Mouse (Mus musculus): ENCODE data around the gene Parl. TPM values are rescaled to one million over a fixed set of nuclear protein-coding genes. Genes with fewer than 3 reads are reported as not detected.

Parl gene
- total RNA-seq (2014; rRNA removed) = 35.6 and 36.3 TPM in 2 replicates
- 36.8 and 42.4 TPM in 2 replicates for polyA plus RNA-seq (2012; rRNA removed)

DNA sequence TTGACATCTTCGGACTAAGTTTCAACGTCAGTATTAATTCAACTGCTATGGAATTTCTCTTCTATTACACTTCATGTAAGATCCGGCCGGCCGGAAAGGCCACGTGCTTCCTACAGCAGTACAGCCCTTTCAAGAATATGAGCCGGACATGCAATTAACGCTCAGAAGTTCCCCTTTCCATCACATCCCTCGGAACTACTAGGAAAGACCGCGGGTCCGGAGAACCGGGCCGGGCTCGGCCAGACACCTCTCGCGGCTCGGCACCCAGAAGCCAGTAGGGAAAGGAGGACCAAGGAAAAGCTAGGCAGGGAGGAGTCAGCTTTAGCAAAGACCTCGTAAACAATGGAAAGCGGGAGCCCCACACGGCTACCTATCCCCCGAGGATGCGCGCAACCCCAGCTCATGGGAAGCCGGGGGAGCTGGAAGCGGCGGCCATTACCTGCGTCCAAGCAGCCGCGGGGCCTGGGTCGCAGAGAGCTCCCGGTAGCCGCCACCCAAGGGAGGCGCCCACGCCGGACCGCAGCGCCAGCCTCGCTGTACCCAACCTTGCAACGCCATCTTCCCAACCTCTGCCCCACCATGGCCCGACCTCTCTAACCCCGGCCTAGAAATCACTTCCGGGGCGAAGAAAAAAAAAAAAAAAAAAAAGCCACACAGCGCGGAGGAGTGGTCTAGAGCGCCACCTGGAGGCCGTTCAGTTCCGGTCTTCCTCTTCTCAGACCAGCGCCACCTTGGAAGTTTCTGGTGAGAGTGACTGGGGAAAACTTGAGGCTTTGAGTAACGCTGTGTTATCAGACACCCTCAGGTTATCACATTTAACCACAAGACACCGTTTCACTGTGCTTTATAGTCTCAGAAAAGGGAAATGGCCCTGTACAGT lies at the start of gene Parl:
Gene Parl (minus strand): TSS at position 618 of the 880 bp plus-strand sequence.
- TF ChIP-seq POLR2A (IDR thresholded peaks at IDR 0.05; ENCODE audit: extremely low read depth, insufficient read depth, low read length) = 0 out of 2 replicates have a peak, but pooled peaks have one; percentile 28
- peak; percentile 87 for TF ChIP-seq CTCF (IDR thresholded peaks at IDR 0.05; ENCODE audit: low read depth, low read length)
- Histone ChIP-seq H3K9ac (ENCODE audit: low read depth, low read length) (peak within 1 kb of the TSS; percentile 77), H3K79me2 (ENCODE audit: control insufficient read depth, insufficient read depth, low read length) (peaks cover 21% of the 10 kb centered on the region), H3K36me3 (ENCODE audit: control insufficient read depth, insufficient read depth, low read length) (peaks cover 5% of the 10 kb centered on the region), H3K4me3 (ENCODE audit: insufficient read depth, low read depth, low read length) (peak within 1 kb of the TSS; percentile 87), H3K4me1 (ENCODE audit: control insufficient read depth, insufficient read depth, low read length) (peaks cover 8% of the 10 kb centered on the region), H3K27ac (replicated peaks; ENCODE audit: insufficient read depth, low read depth, low read length) (peak within 1 kb of the TSS; percentile 51), H3K27me3 (ENCODE audit: control insufficient read depth, insufficient read depth, low read length) (no peaks in the 10 kb centered on the region)
- WGBS = under 1% methylated on average over 52 of the region's 52 CpGs
- DNase-seq (ENCODE audit: extremely low read depth, low read depth, low spot score) = peak; percentile 79

DNA sequence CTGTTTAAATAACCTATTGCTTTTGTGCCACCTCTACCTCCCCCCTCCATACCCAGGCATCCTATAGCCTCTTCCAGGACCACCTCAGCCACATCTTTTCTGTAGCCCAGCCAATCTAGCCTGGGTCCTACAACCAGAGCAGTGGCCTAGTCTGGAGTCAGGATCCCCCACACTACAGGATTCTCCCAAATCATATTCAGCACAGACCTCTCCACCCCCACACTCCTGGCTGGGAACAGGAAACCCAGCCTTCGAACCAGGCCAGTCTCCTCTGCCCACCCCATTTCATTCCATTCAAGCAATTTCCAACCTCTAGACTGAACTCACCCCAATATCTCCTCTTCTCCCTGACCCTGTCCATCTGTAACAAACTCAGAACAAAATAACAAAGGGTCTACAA lies 43.3 kb upstream of the Parl start:
- 87% methylated on average over 1 of the region's 1 CpGs for WGBS
- H3K9ac ChIP-seq (ENCODE audit: low read depth, low read length) = no peak overlapping the region
- no peak for DNase-seq (ENCODE audit: extremely low read depth, low read depth, low spot score)
- H3K36me3 ChIP-seq (ENCODE audit: control insufficient read depth, insufficient read depth, low read length) = 0 out of 2 replicates have a peak, but pooled peaks cover 2% of the 10 kb centered on the region
- no peaks in the 10 kb centered on the region for H3K27me3 ChIP-seq (ENCODE audit: control insufficient read depth, insufficient read depth, low read length)
- no peak overlapping the region for H3K27ac ChIP-seq (replicated peaks; ENCODE audit: insufficient read depth, low read depth, low read length)
- no peak for TF ChIP-seq CTCF (IDR thresholded peaks at IDR 0.05; ENCODE audit: low read depth, low read length)
- no peak for TF ChIP-seq POLR2A (IDR thresholded peaks at IDR 0.05; ENCODE audit: extremely low read depth, insufficient read depth, low read length)
- no peak overlapping the region for H3K4me3 ChIP-seq (ENCODE audit: insufficient read depth, low read depth, low read length)
- no peaks in the 10 kb centered on the region for H3K79me2 ChIP-seq (ENCODE audit: control insufficient read depth, insufficient read depth, low read length)
- no peaks in the 10 kb centered on the region for H3K4me1 ChIP-seq (ENCODE audit: control insufficient read depth, insufficient read depth, low read length)

GRCm38 (mm10) chr16:20338616-20339015 lies 36.4 kb upstream of the Parl start:
- no peak for DNase-seq (ENCODE audit: extremely low read depth, low read depth, low spot score)
- Histone ChIP-seq H3K79me2 (ENCODE audit: control insufficient read depth, insufficient read depth, low read length) (no peaks in the 10 kb centered on the region), H3K27ac (replicated peaks; ENCODE audit: insufficient read depth, low read depth, low read length) (no peak overlapping the region), H3K36me3 (ENCODE audit: control insufficient read depth, insufficient read depth, low read length) (no peaks in the 10 kb centered on the region), H3K4me1 (ENCODE audit: control insufficient read depth, insufficient read depth, low read length) (no peaks in the 10 kb centered on the region), H3K27me3 (ENCODE audit: control insufficient read depth, insufficient read depth, low read length) (no peaks in the 10 kb centered on the region), H3K4me3 (ENCODE audit: insufficient read depth, low read depth, low read length) (no peak overlapping the region), H3K9ac (ENCODE audit: low read depth, low read length) (no peak overlapping the region)
- TF ChIP-seq CTCF (IDR thresholded peaks at IDR 0.05; ENCODE audit: low read depth, low read length) (no peak), POLR2A (IDR thresholded peaks at IDR 0.05; ENCODE audit: extremely low read depth, insufficient read depth, low read length) (no peak)
- 96% methylated on average over 3 of the region's 3 CpGs for WGBS

- WGBS = 91% methylated on average over 8 of the region's 8 CpGs
- H3K4me1 ChIP-seq (ENCODE audit: control insufficient read depth, insufficient read depth, low read length) = no peaks in the 10 kb centered on the region
- H3K9ac ChIP-seq (ENCODE audit: low read depth, low read length) = no peak overlapping the region
- no peak overlapping the region for H3K4me3 ChIP-seq (ENCODE audit: insufficient read depth, low read depth, low read length)
- no peak for DNase-seq (ENCODE audit: extremely low read depth, low read depth, low spot score)
- TF ChIP-seq POLR2A (IDR thresholded peaks at IDR 0.05; ENCODE audit: extremely low read depth, insufficient read depth, low read length) = no peak
- TF ChIP-seq CTCF (IDR thresholded peaks at IDR 0.05; ENCODE audit: low read depth, low read length) = no peak
- H3K27ac ChIP-seq (replicated peaks; ENCODE audit: insufficient read depth, low read depth, low read length) = no peak overlapping the region
- H3K27me3 ChIP-seq (ENCODE audit: control insufficient read depth, insufficient read depth, low read length) = no peaks in the 10 kb centered on the region
- no peaks in the 10 kb centered on the region for H3K36me3 ChIP-seq (ENCODE audit: control insufficient read depth, insufficient read depth, low read length)
- H3K79me2 ChIP-seq (ENCODE audit: control insufficient read depth, insufficient read depth, low read length) = no peaks in the 10 kb centered on the region
Observed at GRCm38 (mm10) chr16:20334918-20335317, 32.7 kb upstream of the Parl start.

- 0 out of 2 replicates have a peak, but pooled peaks cover 2% of the 10 kb centered on the region for H3K4me1 ChIP-seq (ENCODE audit: control insufficient read depth, insufficient read depth, low read length)
- 89% methylated on average over 5 of the region's 5 CpGs for WGBS
- H3K9ac ChIP-seq (ENCODE audit: low read depth, low read length) = no peak overlapping the region
- no peak for DNase-seq (ENCODE audit: extremely low read depth, low read depth, low spot score)
- no peaks in the 10 kb centered on the region for H3K27me3 ChIP-seq (ENCODE audit: control insufficient read depth, insufficient read depth, low read length)
- no peaks in the 10 kb centered on the region for H3K79me2 ChIP-seq (ENCODE audit: control insufficient read depth, insufficient read depth, low read length)
- TF ChIP-seq POLR2A (IDR thresholded peaks at IDR 0.05; ENCODE audit: extremely low read depth, insufficient read depth, low read length) (no peak), CTCF (IDR thresholded peaks at IDR 0.05; ENCODE audit: low read depth, low read length) (no peak)
- no peaks in the 10 kb centered on the region for H3K36me3 ChIP-seq (ENCODE audit: control insufficient read depth, insufficient read depth, low read length)
- H3K27ac ChIP-seq (replicated peaks; ENCODE audit: insufficient read depth, low read depth, low read length) = no peak overlapping the region
- no peak overlapping the region for H3K4me3 ChIP-seq (ENCODE audit: insufficient read depth, low read depth, low read length)
Observed at GRCm38 (mm10) chr16:20328306-20328705, 26.1 kb upstream of the Parl start.

DNA sequence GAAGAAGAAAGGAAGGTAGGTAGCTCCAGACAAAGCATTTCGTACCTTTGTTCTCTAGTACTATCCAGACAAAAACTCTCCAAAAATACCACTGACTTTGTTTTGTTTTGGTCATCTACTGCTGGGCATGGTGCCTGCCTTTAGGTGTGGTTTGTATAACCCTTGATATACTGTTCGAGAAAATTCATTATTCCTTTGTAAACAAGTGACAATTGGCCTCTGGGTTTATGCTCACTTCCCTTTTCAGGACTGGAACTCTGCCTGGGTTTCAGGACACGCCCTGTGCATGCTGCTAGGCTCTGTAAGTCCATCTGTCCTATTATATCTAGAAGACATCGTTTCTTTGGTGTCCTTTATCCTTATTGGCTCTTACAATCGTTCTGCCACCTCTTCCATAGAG lies 23.1 kb upstream of the Parl start, which contains the start of gene Cyp2ab1:
Gene Cyp2ab1 (minus strand): TSS at position 119 of the 400 bp plus-strand sequence.
- H3K79me2 ChIP-seq (ENCODE audit: control insufficient read depth, insufficient read depth, low read length) = no peaks in the 10 kb centered on the region
- H3K36me3 ChIP-seq (ENCODE audit: control insufficient read depth, insufficient read depth, low read length) = no peaks in the 10 kb centered on the region
- H3K4me1 ChIP-seq (ENCODE audit: control insufficient read depth, insufficient read depth, low read length) = 0 out of 2 replicates have a peak, but pooled peaks cover 2% of the 10 kb centered on the region
- WGBS = 64% methylated on average over 5 of the region's 5 CpGs
- H3K9ac ChIP-seq (ENCODE audit: low read depth, low read length) = no peak within 1 kb of the TSS
- no peaks in the 10 kb centered on the region for H3K27me3 ChIP-seq (ENCODE audit: control insufficient read depth, insufficient read depth, low read length)
- H3K4me3 ChIP-seq (ENCODE audit: insufficient read depth, low read depth, low read length) = no peak within 1 kb of the TSS
- peak; percentile 3 for DNase-seq (ENCODE audit: extremely low read depth, low read depth, low spot score)
- TF ChIP-seq CTCF (IDR thresholded peaks at IDR 0.05; ENCODE audit: low read depth, low read length) = no peak
- no peak within 1 kb of the TSS for H3K27ac ChIP-seq (replicated peaks; ENCODE audit: insufficient read depth, low read depth, low read length)
